Mouse (Mus musculus) E14TG2a.4 (cell line): ENCODE data around the gene Lhpp.

ENCODE experiments used
- CTCF ChIP-seq: conservative IDR thresholded peaks from 2 replicates; pipeline ENCODE4 v1.5.1; 2014; ENCODE audit warnings: low read length
- POU5F1 ChIP-seq: IDR thresholded peaks from 2 replicates; pipeline ENCODE4 v1.6.1; 2014; ENCODE audit warnings: low read length, borderline replicate concordance

DNA sequence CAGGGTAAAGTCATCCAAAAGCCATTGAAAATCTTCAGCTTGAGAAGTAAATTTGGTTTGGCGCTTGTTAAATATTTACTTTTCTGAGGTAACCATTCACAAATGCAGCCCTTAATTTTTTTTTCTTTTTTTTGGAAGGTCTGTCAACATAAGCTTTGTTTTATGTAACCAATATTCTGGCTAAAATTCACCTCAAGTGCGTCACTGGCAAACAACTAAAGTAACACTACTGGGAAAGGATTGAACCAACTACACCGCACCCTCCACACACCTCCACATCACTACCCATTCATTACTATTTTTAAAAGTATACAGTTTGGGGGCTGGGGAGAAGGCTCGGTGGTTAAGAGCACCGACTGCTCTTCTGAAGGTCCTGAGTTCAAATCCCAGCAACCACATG lies 35.8 kb upstream of the Lhpp start:
- TF ChIP-seq CTCF = no peak
- TF ChIP-seq POU5F1 = no peak
